Mouse (Mus musculus): ENCODE data around the gene Ttc22. TPM values are rescaled to one million over a fixed set of nuclear protein-coding genes. Genes with fewer than 3 reads are reported as not detected.

The Ttc22 gene
- polyA plus RNA-seq, 1 experiment from 2014 or later, result 0.92 TPM

DNA sequence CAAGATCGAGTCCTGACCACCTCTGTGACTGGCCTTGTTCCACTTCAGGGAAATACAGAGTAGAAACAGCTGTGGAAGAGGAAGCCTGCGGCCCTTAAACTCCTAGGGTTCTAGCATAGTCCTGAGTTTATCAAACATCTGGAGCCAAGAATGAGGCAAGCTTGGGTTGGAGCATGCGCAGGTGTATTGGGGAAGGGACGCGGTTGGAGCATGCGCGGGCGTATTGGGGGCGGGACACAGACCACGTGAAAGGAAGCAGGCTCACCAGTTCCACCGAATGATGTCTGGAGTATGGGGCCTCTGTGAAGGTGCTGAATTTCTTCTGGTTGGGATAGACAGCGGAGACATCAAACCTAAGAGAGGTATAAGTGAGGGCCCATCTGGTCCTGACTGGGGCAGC, 6.6 kb upstream of the Ttc22 start:
- no peak overlapping the region for H3K27ac ChIP-seq (ENCODE audit: low read depth)
- no peaks in the 10 kb centered on the region for H3K27me3 ChIP-seq (ENCODE audit: insufficient read depth, low read length)
- ATAC-seq (ENCODE audit: insufficient read depth), result no peak
- no peaks in the 10 kb centered on the region for H3K4me1 ChIP-seq (ENCODE audit: insufficient read depth)
- 72% methylated on average over 12 of the region's 12 CpGs for whole genome bisulfite sequencing
- H3K4me3 ChIP-seq (ENCODE audit: low read depth, low read length), result no peak overlapping the region
- no peaks in the 10 kb centered on the region for H3K9me3 ChIP-seq (ENCODE audit: low read depth, low read length)
- H3K9ac ChIP-seq, result no peak overlapping the region
- no peaks in the 10 kb centered on the region for H3K36me3 ChIP-seq (ENCODE audit: insufficient read depth)
- no peak overlapping the region for H3K4me2 ChIP-seq
- no peak for TF ChIP-seq CTCF (IDR thresholded peaks at IDR 0.05; ENCODE audit: low read depth)
- DNase-seq, result no peak

DNA sequence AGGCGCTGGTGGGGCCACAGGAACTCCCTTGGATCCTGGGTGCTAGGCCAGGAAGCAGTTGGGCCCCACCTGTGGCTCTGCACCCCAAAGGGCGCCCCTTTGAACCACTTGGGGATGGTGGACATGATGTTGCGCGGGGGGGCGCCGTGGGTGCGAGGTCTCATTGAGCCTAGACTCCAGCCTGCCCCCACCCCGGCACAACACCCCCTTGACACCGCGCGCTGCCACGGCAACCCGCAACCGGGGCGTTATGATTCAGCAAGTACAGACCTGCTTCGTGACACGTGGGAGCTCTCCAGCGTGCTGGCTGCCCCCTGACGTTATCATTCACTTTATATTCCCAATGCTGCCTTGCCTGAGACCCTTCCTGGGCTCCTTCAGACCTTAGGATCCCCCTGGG, 5.2 kb upstream of the Ttc22 start, which contains the start of gene Lexm:
Gene Lexm, minus strand, starts transcription at position 186 of the 400 bp plus-strand sequence.
- no peak for TF ChIP-seq CTCF (IDR thresholded peaks at IDR 0.05; ENCODE audit: low read depth)
- Histone ChIP-seq H3K9ac (no peak within 1 kb of the TSS), H3K4me1 (ENCODE audit: insufficient read depth) (no peaks in the 10 kb centered on the region), H3K27me3 (ENCODE audit: insufficient read depth, low read length) (peaks cover 7% of the 10 kb centered on the region), H3K9me3 (ENCODE audit: low read depth, low read length) (no peaks in the 10 kb centered on the region), H3K36me3 (ENCODE audit: insufficient read depth) (no peaks in the 10 kb centered on the region), H3K4me2 (peak within 1 kb of the TSS; percentile 40; the same call in 1 of the 2 replicates), H3K27ac (ENCODE audit: low read depth) (no peak within 1 kb of the TSS), H3K4me3 (ENCODE audit: low read depth, low read length) (no peak within 1 kb of the TSS)
- WGBS, result 1% methylated on average over 18 of the region's 19 CpGs
- DNase-seq (peak; percentile 37), ATAC-seq (ENCODE audit: insufficient read depth) (no peak)

DNA sequence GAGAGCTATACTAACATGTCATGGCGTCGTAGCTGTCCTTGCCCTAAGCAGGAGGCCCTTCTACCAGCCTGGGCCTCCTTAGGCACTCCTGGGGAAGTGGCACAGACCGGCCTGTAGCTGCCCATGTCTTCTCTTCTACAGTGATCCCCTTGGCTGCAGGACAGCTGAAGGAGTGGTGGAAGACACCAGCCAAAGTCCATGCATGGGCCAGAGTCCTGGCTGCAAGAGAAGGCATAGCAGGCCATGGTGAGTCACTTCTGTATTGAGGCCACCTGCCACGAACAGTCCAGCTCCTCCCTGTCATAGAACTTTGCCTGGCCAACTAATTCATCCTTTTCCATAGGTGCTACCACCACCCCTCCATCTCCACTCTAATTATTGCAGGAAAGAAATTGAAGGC, 3.3 kb upstream of the Ttc22 start:
- no peaks in the 10 kb centered on the region for H3K4me1 ChIP-seq (ENCODE audit: insufficient read depth)
- no peak for ATAC-seq (ENCODE audit: insufficient read depth)
- no peaks in the 10 kb centered on the region for H3K9me3 ChIP-seq (ENCODE audit: low read depth, low read length)
- peaks cover 25% of the 10 kb centered on the region for H3K27me3 ChIP-seq (ENCODE audit: insufficient read depth, low read length)
- H3K9ac ChIP-seq, result no peak overlapping the region
- no peak overlapping the region for H3K4me2 ChIP-seq
- no peak for TF ChIP-seq CTCF (IDR thresholded peaks at IDR 0.05; ENCODE audit: low read depth)
- H3K27ac ChIP-seq (ENCODE audit: low read depth), result no peak overlapping the region
- H3K36me3 ChIP-seq (ENCODE audit: insufficient read depth), result no peaks in the 10 kb centered on the region
- DNase-seq, result no peak
- no peak overlapping the region for H3K4me3 ChIP-seq (ENCODE audit: low read depth, low read length)
- 80% methylated on average over 4 of the region's 4 CpGs for WGBS

DNA sequence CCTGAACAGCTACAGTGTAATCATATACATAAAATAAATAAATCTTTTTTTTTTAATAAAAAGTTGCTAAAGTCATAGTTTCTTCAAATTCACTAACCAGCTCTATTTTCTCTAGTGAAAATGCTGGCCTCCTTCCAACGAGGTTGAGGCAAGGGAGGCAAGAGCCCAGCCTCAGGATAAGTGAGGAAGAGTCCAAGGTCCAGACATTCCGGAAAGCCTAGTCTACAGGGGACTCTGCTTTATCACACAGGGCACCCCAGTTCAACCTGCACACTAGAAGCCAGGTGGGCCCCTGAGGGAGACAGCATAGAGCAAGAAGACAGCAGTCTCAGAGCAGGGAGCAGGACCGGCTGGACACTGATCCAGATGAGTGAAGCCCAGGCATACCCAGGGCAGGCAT, 804 bp upstream of the Ttc22 start:
- Histone ChIP-seq H3K36me3 (ENCODE audit: insufficient read depth) (no peaks in the 10 kb centered on the region), H3K27ac (ENCODE audit: low read depth) (no peak overlapping the region), H3K4me1 (ENCODE audit: insufficient read depth) (no peaks in the 10 kb centered on the region), H3K4me2 (no peak overlapping the region), H3K9me3 (ENCODE audit: low read depth, low read length) (no peaks in the 10 kb centered on the region), H3K27me3 (ENCODE audit: insufficient read depth, low read length) (peaks cover 40% of the 10 kb centered on the region), H3K9ac (no peak overlapping the region), H3K4me3 (ENCODE audit: low read depth, low read length) (no peak overlapping the region)
- no peak for ATAC-seq (ENCODE audit: insufficient read depth)
- WGBS, result 54% methylated on average over 3 of the region's 3 CpGs
- TF ChIP-seq CTCF (IDR thresholded peaks at IDR 0.05; ENCODE audit: low read depth), result no peak
- DNase-seq, result no peak

DNA sequence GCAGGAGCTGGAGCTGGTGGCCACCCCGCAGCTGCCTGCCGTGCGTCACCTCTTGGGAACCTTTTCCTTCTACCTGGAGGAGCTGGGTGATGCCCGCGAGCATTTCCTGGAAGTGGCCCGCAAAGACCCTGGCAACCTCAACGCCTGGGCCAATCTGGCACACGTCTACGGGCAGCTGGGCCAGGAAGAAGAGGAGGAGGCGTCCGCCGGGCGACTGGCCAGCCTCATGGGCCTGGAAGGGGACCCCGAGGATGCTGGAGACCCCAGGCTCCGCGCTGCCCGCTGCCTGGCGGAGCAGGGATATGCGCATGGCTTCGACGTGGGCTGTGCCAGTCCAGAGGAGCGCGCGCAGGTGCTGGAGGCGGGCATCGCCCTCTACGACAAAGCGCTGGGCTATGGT, 480 bp downstream of the Ttc22 start:
- 27% methylated on average over 28 of the region's 28 CpGs for WGBS
- Histone ChIP-seq H3K27me3 (ENCODE audit: insufficient read depth, low read length) (peaks cover 41% of the 10 kb centered on the region), H3K9ac (no peak overlapping the region), H3K36me3 (ENCODE audit: insufficient read depth) (no peaks in the 10 kb centered on the region), H3K4me2 (peak overlapping the region; percentile 45), H3K9me3 (ENCODE audit: low read depth, low read length) (no peaks in the 10 kb centered on the region), H3K4me3 (ENCODE audit: low read depth, low read length) (peak overlapping the region; percentile 11; the same call in 1 of the 2 replicates), H3K4me1 (ENCODE audit: insufficient read depth) (no peaks in the 10 kb centered on the region), H3K27ac (ENCODE audit: low read depth) (no peak overlapping the region)
- ATAC-seq (ENCODE audit: insufficient read depth), result no peak
- TF ChIP-seq CTCF (IDR thresholded peaks at IDR 0.05; ENCODE audit: low read depth), result no peak
- no peak for DNase-seq

GRCm38 (mm10) chr4:106624271-106624670, 2.0 kb downstream of the Ttc22 start:
- ATAC-seq (ENCODE audit: insufficient read depth) (no peak), DNase-seq (no peak)
- TF ChIP-seq CTCF (IDR thresholded peaks at IDR 0.05; ENCODE audit: low read depth), result no peak
- Histone ChIP-seq H3K27ac (ENCODE audit: low read depth) (no peak overlapping the region), H3K9ac (no peak overlapping the region), H3K36me3 (ENCODE audit: insufficient read depth) (no peaks in the 10 kb centered on the region), H3K4me2 (no peak overlapping the region), H3K4me3 (ENCODE audit: low read depth, low read length) (no peak overlapping the region), H3K27me3 (ENCODE audit: insufficient read depth, low read length) (peaks cover 41% of the 10 kb centered on the region), H3K9me3 (ENCODE audit: low read depth, low read length) (no peaks in the 10 kb centered on the region), H3K4me1 (ENCODE audit: insufficient read depth) (no peaks in the 10 kb centered on the region)
- 67% methylated on average over 10 of the region's 10 CpGs for WGBS

DNA sequence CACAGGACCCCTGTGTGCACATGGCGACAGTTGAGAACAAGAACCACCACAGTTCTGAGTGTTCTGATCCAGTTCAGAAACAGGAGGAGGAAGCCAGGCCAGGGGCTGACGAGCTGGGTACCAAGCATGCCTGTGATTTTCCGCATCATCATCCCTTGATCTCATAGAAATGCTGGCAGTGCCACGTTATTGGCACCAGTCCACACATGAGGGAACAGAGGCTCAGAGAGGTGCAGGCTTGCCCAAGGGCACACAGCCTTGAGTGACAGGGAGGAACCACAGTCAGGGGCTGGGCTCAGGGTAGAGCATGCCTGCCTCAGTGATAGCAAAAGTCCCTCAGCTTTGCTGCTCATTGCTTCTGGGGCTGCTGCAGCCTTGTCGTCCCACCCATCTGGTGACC, 5.6 kb downstream of the Ttc22 start:
- WGBS, result 75% methylated on average over 5 of the region's 5 CpGs
- no peak for TF ChIP-seq CTCF (IDR thresholded peaks at IDR 0.05; ENCODE audit: low read depth)
- ATAC-seq (ENCODE audit: insufficient read depth), result no peak

More for the DNA sequence above, 5.6 kb downstream of the Ttc22 start:
- no peaks in the 10 kb centered on the region for H3K36me3 ChIP-seq (ENCODE audit: insufficient read depth)
- 0 out of 2 replicates have a peak, but pooled peaks cover 3% of the 10 kb centered on the region for H3K4me1 ChIP-seq (ENCODE audit: insufficient read depth)
- H3K4me2 ChIP-seq, result no peak overlapping the region
- H3K27me3 ChIP-seq (ENCODE audit: insufficient read depth, low read length), result peaks cover 27% of the 10 kb centered on the region
- H3K27ac ChIP-seq (ENCODE audit: low read depth), result no peak overlapping the region
- DNase-seq, result no peak
- H3K9me3 ChIP-seq (ENCODE audit: low read depth, low read length), result no peaks in the 10 kb centered on the region
- no peak overlapping the region for H3K9ac ChIP-seq
- H3K4me3 ChIP-seq (ENCODE audit: low read depth, low read length), result no peak overlapping the region

All from lung, embryonic 14.5 days (tissue).